Mouse (Mus musculus) ES-E14 (cell line): ENCODE data around the gene Ush2a.

Experiments
- CHD2 ChIP-seq: IDR thresholded peaks from 2 replicates; pipeline ENCODE4 v1.6.1; 2014; ENCODE audit warnings: mild to moderate bottlenecking, low read depth, low read length, inconsistent platforms
- ZC3H11A ChIP-seq: IDR thresholded peaks from 2 replicates; pipeline ENCODE4 v1.6.1; 2012; ENCODE audit warnings: low read depth, mild to moderate bottlenecking, inconsistent platforms, low read length, borderline replicate concordance

DNA sequence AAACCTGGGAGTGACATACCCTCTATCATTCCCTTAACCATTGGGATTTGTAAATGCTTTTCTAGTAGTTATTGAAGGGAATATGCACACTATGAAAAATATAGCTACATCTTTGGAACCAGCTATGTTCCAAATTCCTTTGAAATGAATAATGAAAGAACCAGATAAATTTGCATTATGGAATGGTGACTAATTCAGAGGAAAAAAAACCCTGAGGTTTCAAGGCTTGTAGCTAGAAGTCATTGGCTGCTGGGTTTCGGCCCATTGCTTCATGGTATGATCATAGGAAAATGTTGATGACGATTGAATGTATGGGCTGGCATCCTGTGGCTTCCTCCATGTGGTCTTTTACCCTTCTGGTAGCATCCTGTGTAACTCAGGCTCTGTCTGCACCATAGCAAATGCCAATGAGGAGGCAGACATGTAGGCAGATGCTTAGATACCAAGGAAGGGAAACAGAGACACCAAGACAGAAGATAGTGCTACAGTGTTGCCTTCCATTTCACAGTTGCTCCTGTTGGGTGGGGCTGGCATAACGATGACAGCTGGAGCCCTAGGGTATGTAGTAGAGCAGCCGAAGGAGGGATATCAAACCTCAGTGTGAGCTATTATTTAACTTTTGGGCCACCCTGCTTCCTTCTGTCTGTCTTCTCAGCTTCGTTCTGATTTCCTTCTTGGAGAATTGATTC, 28.6 kb upstream of the Ush2a start:
- TF ChIP-seq CHD2 (no peak), ZC3H11A (no peak)
